Mouse (Mus musculus): ENCODE data around the gene Olfr91. TPM values are rescaled to one million over a fixed set of nuclear protein-coding genes. Genes with fewer than 3 reads are reported as not detected.

The Olfr91 gene
- polyA plus RNA-seq, 1 experiment from 2014 or later: not detected

Other genes with a start within 250 kb of the Olfr91 start
- gene Trim15, start 231.1 kb downstream of the Olfr91 start, polyA plus RNA-seq (2015; fragmentation: Nextera tagmentation; extraction: Ambion mirVana): 0.90 and 1.1 TPM in 2 replicates
- 0.78 and 1.2 TPM in 2 replicates for gene Trim10, start 228.7 kb downstream of the Olfr91 start, polyA plus RNA-seq (2015; fragmentation: Nextera tagmentation; extraction: Ambion mirVana)
- 0.08 TPM in 1 of 2 replicates, not detected in the other for gene Trim40, start 208.2 kb downstream of the Olfr91 start, polyA plus RNA-seq (2015; fragmentation: Nextera tagmentation; extraction: Ambion mirVana)
- not detected in 2 replicates for gene Trim31, start 200.2 kb downstream of the Olfr91 start, polyA plus RNA-seq (2015; fragmentation: Nextera tagmentation; extraction: Ambion mirVana)
- gene Rnf39, start 155.4 kb downstream of the Olfr91 start, polyA plus RNA-seq (2015; fragmentation: Nextera tagmentation; extraction: Ambion mirVana): 1.6 and 2.6 TPM in 2 replicates
- 156 and 165 TPM in 2 replicates for gene Ppp1r11, start 146.5 kb downstream of the Olfr91 start, polyA plus RNA-seq (2015; fragmentation: Nextera tagmentation; extraction: Ambion mirVana)
- gene Znrd1, start 139.7 kb downstream of the Olfr91 start, polyA plus RNA-seq (2015; fragmentation: Nextera tagmentation; extraction: Ambion mirVana): 48.8 and 51.7 TPM in 2 replicates
- 4.5 and 5.6 TPM in 2 replicates for gene Znrd1as, start 139.7 kb downstream of the Olfr91 start, polyA plus RNA-seq (2015; fragmentation: Nextera tagmentation; extraction: Ambion mirVana)
- 0.36 and 0.50 TPM in 2 replicates for gene 2410137M14Rik, start 117.0 kb downstream of the Olfr91 start, polyA plus RNA-seq (2015; fragmentation: Nextera tagmentation; extraction: Ambion mirVana)
- 2.4 and 2.6 TPM in 2 replicates for gene H2-M5, start 108.7 kb downstream of the Olfr91 start, polyA plus RNA-seq (2015; fragmentation: Nextera tagmentation; extraction: Ambion mirVana)
- gene Zfp57, start 97.1 kb downstream of the Olfr91 start, polyA plus RNA-seq (2015; fragmentation: Nextera tagmentation; extraction: Ambion mirVana): 206 and 224 TPM in 2 replicates
- 1.6 and 1.9 TPM in 2 replicates for gene Mog, start 74.9 kb downstream of the Olfr91 start, polyA plus RNA-seq (2015; fragmentation: Nextera tagmentation; extraction: Ambion mirVana)
- 82.9 and 85.5 TPM in 2 replicates for gene Gabbr1, start 52.3 kb downstream of the Olfr91 start, polyA plus RNA-seq (2015; fragmentation: Nextera tagmentation; extraction: Ambion mirVana)
- 0.09 TPM in 1 of 2 replicates, not detected in the other for gene Olfr90, start 9.8 kb downstream of the Olfr91 start, polyA plus RNA-seq (2015; fragmentation: Nextera tagmentation; extraction: Ambion mirVana)
- gene Olfr92, start 21.8 kb upstream of the Olfr91 start, polyA plus RNA-seq (2015; fragmentation: Nextera tagmentation; extraction: Ambion mirVana): not detected in 2 replicates
- not detected in 2 replicates for gene Olfr93, start 63.2 kb upstream of the Olfr91 start, polyA plus RNA-seq (2015; fragmentation: Nextera tagmentation; extraction: Ambion mirVana)
- gene Ubd, start 95.6 kb upstream of the Olfr91 start, polyA plus RNA-seq (2015; fragmentation: Nextera tagmentation; extraction: Ambion mirVana): not detected in 2 replicates
- 0.20 TPM in 1 of 2 replicates, not detected in the other for gene Olfr94, start 102.7 kb upstream of the Olfr91 start, polyA plus RNA-seq (2015; fragmentation: Nextera tagmentation; extraction: Ambion mirVana)
- not detected in 2 replicates for gene Olfr95, start 114.8 kb upstream of the Olfr91 start, polyA plus RNA-seq (2015; fragmentation: Nextera tagmentation; extraction: Ambion mirVana)
- gene Olfr96, start 121.9 kb upstream of the Olfr91 start, polyA plus RNA-seq (2015; fragmentation: Nextera tagmentation; extraction: Ambion mirVana): not detected in 2 replicates
- gene Olfr97, start 139.1 kb upstream of the Olfr91 start, polyA plus RNA-seq (2015; fragmentation: Nextera tagmentation; extraction: Ambion mirVana): not detected in 2 replicates
- gene Olfr98, start 165.5 kb upstream of the Olfr91 start, polyA plus RNA-seq (2015; fragmentation: Nextera tagmentation; extraction: Ambion mirVana): not detected in 2 replicates
- gene H2-M3, start 171.9 kb upstream of the Olfr91 start, polyA plus RNA-seq (2015; fragmentation: Nextera tagmentation; extraction: Ambion mirVana): 1.5 and 1.6 TPM in 2 replicates
- not detected in 2 replicates for gene Olfr99, start 185.2 kb upstream of the Olfr91 start, polyA plus RNA-seq (2015; fragmentation: Nextera tagmentation; extraction: Ambion mirVana)
- not detected in 2 replicates for gene Olfr101, start 206.0 kb upstream of the Olfr91 start, polyA plus RNA-seq (2015; fragmentation: Nextera tagmentation; extraction: Ambion mirVana)
- gene Olfr102, start 218.8 kb upstream of the Olfr91 start, polyA plus RNA-seq (2015; fragmentation: Nextera tagmentation; extraction: Ambion mirVana): not detected in 2 replicates
- not detected in 2 replicates for gene Olfr103, start 241.4 kb upstream of the Olfr91 start, polyA plus RNA-seq (2015; fragmentation: Nextera tagmentation; extraction: Ambion mirVana)

All from hindbrain, embryonic 16.5 days (tissue).